Mouse (Mus musculus) adrenal gland, adult 2 months (tissue): ENCODE measurements around the gene 4930550L24Rik. TPM values are rescaled to one million over a fixed set of nuclear protein-coding genes. Genes with fewer than 3 reads are reported as not detected.

ENCODE experiments used
- DNase-seq: peaks from one replicate; pipeline ENCODE4 v3.0.0; 2021
- long read RNA-seq: library from polyadenylated mRNA; stranded (forward); transcript quantifications from one replicate; pipeline ENCODE4 v2.0.0, GENCODE M21; 2021
- polyA plus RNA-seq: library from polyadenylated mRNA; depleted of rRNA; stranded (reverse); fragments of >200 nt; gene quantifications from 2 replicates; pipeline ENCODE4 v1.2.3, GENCODE M21; 2012; rRNA removed
- total RNA-seq, 2 experiments: library from RNA; stranded (reverse); gene quantifications; 2 replicates each; pipeline ENCODE4 v1.2.3; 2021

The 4930550L24Rik gene
- not detected for total RNA-seq
- polyA plus RNA-seq: not detected in 2 replicates
- long read RNA-seq: 0 reads

GRCm38 (mm10) chrX:58909060-58909459, at the start of gene 4930550L24Rik:
TSS of gene 4930550L24Rik (plus strand) at chrX:58909360.
- no peak for DNase-seq

- DNase-seq: no peak
Measured at GRCm38 (mm10) chrX:58900753-58901152, 8.4 kb upstream of the 4930550L24Rik start.

- DNase-seq: no peak
Measured at GRCm38 (mm10) chrX:58967969-58968368, 58.8 kb downstream of the 4930550L24Rik start.
